Mouse (Mus musculus): ENCODE measurements around the gene S100a8.
A peak's percentile ranks its signal among the peaks of the same experiment; 100 is the strongest.

The S100a8 gene

DNA sequence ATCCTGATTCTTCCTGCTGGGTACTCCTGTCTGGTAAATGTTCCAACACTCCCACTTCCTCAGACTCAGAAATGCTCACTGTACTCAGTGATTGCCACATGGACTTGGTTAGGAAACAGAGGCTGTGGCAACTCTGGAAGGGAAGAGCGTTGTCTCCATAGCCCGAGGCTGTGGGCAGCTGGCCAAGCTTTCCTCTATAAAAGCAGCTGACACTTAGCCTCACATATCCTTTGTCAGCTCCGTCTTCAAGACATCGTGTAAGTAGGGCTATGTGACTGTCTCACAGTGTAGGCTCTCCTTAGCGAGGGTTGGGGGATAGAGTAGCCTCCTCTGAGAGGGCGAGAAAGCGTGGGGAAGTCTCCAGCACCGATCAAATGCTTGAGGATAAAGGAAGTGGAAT is at the start of gene S100a8:
TSS of gene S100a8 (plus strand) at position 133 of the 400 bp plus-strand sequence.
- no peak for DNase-seq (ENCODE audit: low spot score)

DNA sequence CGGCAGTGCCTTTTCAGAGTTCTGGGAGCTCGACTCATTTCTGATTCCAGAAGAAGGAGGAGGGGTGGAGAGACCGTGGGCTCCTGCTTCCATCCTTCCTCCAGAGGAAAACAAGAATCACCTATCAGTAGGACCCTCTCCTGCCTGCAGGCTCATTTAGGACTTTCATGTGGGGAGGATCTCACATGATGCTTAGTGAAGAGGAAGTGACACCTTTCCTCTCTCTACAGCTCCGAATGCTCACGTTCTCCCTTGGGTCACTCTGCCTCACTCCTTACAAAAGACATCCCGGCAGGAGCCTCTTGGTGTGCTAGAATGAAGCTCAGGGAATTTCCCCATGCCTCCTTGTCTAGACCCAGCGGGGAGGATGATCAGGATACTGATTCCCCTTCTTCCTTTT is 47.2 kb upstream of the S100a8 start:
- no peak for DNase-seq (ENCODE audit: low spot score)

DNA sequence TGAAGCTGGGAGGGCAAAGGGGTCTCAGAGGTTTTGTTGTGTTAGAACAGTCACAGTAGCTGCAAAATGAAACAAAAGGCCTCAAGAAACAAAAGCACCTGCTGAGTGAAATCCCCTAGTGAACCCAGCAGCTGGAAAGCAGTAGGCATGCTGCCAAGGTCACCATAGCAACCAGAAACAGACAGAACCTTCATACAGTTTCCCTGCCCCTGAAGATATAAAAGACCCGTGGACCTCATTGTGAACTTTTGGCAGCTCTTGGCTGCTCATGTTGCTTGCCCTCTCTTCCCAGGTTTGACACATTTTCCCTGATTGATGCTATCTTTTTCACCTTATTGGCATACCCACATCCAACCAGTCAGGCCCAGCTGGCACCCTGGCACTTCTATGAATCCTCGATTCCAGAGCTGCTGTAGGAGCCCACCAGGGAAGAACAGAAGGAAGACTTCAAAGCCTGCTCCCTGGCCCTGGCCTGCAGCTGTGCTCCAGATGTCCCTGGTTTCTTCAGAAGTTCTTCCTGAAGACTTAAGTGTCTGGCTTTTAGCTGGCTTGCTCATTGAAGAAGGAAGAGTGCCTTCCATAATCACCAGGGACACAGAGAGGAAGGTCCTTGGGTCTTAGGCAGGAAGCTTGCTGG is 45.2 kb upstream of the S100a8 start:
- DNase-seq (ENCODE audit: low spot score): no peak

DNA sequence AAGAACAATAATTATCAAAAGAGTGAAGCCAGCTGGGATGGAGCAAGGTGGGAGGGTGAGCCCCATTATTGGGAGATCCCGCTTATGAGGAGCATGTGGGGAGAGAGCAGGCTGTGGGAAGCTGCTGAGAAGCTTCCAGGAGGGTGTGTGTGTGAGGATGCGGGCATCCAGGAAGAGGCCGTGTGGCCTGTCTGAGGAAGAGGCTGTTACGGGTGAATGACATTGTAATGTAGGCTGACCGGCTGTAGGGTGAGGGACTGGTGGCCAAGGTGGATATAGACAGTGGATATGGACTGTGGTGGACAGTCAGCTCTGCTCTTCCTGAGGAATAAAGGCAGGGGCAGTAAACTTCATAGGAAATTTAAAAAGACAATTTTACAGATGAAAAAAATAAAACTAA is 43.3 kb upstream of the S100a8 start:
- DNase-seq (ENCODE audit: low spot score): no peak

DNA sequence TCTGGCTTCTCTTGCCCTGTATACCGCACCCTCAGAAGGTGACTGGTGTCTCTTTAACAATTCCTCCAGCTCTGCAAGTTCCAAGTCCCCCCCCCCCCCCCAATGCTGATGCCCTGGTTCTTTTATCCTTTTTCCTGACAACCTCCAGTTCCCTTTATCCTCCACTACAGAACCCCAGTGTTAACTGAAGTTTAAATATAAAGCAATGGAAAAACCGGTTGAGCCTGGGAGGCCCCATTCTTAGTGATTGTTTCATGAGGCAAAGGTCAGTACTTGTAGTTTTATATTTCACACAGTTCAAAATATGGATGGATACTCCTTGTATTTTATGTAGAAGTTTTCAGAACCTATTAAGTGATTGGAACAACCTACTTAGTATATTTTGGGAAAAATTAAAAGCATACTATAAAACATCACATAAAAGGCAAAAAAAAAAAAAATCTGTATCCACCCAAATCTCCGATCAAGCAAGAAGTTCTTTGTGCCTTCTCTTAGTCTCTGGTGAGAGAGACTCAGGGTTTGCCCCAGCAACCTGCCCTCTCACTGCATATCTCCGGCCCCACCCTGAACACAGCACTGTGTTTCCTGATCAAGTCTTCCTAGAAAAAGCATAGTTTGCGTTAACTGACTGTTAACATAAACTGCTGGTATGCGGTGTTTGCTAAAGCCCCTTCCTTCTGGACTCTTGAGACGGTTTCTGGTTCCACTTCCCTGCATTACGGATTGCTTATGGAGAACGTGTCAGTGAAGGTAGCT is 42.3 kb upstream of the S100a8 start:
- no peak for DNase-seq (ENCODE audit: low spot score)

DNA sequence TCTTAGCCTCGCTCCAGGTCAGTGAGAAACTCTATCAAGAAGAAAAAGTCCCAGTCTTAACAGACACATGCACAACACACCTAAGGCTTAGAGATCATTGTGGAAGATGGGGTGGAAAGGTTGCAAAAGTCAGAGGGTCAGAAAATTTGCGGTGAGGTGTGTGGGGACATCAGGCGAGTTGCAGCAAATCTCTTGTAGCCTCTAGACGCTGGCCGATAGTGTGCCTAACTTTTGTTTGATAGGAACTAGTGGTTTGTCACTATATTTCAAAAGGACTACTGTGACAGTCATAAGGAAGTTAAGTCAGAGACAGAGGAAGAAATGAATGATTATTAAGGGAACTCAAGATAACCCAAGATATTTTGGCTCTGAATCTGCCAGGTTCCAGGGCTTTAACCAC is 41.4 kb upstream of the S100a8 start:
- no peak for DNase-seq (ENCODE audit: low spot score)

DNA sequence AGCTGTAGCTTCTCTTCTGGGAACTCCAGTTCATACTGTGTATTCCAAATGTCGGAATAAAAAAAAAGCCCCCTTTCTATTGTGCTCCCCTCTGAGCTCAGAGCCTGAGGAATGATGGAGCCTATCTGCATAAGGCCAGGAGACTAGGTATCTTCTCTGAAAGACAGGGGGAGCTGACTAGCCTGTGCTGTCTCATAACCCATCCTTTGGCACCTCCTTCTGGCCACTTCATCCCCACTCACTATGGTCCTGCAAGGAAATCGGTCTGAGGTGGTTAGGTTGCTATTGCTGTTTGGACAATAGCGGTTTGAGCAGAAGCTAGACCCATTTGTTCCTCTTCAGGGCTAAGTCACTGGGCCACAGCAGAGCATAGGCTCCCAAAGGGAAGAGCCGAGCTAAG is 41.0 kb upstream of the S100a8 start:
- no peak for DNase-seq (ENCODE audit: low spot score)

DNA sequence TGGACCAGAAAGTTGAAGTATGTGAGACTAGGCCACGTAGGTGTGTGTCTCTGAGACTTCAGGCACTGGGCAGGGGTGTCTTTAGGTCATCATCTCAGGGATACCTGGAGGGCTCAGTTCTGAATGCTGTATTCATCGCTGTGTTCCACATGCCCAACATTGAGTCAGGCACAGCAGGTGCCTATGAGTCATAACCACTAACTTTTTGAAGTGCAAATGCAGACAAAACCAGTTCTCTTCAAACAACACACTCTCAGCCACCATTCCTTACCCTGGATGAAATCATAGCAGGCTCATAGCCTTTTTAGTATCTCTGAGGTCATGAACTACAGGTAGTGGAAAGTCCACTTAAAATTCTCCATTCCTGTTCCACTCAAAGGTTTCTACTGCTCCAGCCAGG is 39.5 kb upstream of the S100a8 start:
- no peak for DNase-seq (ENCODE audit: low spot score)

DNA sequence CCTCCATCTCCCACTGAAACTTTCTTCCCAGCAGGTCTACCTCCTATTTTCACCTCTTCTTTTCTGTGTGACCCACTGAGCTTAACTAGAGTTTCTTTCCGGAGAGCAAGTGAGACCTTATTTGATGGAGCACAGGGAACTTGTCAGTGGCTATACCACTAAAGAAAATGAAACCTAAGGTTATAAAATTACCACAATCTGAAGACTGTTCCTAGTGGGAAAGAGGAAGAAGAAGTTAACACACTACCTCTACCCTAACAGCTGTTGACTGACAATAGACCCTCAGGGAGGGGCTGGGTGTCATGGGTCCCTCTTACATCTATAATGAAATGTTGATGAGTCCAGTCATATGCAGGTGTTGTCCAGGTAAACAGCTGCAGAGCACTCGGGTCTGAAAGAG is 36.8 kb upstream of the S100a8 start:
- no peak for DNase-seq (ENCODE audit: low spot score)

DNA sequence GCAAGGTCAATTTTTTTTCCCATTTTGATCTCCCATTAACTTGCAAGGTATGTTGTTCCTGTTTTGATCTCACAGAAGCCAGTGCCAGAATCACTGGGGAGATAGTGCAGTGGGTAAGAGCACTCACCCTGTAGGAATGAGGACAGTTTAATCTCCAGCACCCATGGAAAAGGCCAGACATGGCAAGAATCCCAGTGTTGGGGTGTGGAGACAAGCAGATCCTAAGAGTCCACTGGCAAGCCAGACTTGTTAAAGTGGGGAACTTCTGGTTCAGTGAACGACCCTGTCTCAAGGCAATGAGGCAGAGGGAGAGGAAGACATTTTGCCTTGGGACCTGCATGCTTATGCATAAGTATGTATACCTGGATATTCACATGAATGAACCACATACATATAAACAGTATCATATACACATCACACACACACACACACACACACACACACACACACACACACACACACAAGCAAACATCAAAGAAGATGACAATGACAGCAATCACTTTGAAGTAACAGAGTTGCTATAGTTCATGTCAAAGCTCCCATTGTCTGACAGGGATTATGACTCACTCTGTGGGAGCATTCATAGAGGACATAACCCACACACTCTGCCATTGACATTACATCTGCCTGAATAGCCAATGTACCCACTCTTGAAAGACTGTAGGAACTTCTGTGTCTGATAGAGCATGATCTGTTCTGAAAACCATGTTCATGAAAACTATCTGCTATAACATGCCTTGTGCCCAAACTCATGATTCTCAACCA is 30.1 kb upstream of the S100a8 start:
- no peak for DNase-seq (ENCODE audit: low spot score)

DNA sequence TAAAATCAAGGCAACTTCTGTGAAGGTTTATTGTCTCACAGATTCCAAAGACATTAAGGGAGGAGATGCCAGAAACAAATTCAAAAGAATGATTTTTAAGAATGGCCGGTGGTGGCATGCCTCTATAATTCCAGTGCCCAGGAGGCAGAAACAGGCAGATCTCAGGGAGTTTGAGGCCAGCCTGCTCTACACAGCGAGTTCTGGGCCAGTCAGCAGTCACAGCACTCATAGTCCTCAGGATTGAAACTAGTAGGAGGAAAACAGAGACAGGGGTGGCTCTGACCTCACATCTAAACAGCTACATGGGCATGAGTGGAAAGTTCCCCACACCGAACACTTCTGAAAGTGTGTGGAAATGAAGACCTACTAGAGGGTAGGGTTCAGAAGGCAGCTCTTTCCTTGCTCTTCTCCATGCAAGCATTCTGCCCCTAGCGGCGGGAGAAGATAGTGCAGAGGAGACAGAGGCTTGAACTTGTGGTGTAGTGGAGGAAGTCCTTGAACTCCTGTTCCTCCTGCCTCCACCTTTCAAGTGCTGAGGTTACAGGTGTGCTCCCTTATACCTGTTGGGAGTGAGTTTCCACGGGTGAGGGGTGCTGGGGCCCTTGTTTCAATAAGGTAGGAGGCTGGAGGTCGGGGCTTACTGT is 29.1 kb upstream of the S100a8 start:
- DNase-seq (ENCODE audit: low spot score): no peak

DNA sequence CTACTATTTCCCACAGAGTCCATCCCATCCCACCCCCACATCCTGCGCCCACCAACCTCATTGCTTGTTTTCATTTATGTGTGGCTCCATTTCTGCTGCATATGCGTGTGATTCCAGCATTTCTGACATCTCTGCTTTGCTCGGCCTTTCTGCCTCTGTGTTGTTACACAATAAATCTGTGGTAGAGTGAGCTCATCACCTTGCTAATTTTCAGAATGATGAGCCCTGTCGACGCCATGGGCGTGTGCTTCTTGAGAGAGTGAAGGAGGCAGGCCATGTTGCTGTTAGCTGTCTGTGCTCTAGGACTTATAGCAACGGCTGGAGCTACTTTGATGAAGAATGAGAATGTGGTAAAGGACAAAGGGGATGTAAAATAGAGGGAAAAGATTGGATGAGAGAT is 27.8 kb upstream of the S100a8 start:
- no peak for DNase-seq (ENCODE audit: low spot score)

DNA sequence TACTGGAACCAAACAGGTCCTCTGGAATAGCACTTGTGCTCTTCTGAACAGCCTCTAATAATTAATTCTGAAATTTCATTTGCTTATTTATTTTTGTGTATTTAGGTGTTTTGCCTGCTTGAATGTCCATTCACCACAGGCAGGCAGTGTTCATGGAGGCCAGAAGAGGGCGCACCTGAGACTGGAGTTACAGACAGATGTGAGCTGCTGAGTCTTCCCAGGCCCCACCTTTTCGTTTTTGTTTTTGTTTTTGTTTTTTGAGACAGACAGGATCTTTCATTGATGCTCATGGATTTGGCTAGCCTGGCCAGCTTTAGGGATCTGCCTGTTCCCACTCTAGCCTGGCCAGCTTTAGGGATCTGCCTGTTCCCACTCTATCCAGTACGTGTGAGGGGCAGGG is 24.6 kb upstream of the S100a8 start:
- DNase-seq (ENCODE audit: low spot score): no peak

DNA sequence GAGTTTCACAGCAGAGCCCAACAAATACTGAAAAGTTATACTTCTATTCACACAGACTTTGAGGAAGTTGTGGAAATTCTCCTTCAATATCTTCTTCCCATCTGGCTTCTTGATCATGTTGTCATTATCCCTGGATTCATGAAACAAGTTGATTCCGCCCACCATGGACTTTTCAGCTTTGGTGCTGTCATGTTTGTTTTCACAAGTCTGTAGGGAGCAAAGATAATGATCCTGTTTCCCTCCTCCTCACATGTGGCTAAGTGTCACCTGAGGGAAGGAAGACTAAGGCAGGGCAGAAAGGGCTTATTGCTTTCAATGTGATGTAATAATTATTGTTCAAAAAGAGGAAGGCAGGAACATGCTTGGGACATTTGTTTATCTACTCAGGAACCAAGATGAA is 21.5 kb upstream of the S100a8 start:
- no peak for DNase-seq (ENCODE audit: low spot score)

DNA sequence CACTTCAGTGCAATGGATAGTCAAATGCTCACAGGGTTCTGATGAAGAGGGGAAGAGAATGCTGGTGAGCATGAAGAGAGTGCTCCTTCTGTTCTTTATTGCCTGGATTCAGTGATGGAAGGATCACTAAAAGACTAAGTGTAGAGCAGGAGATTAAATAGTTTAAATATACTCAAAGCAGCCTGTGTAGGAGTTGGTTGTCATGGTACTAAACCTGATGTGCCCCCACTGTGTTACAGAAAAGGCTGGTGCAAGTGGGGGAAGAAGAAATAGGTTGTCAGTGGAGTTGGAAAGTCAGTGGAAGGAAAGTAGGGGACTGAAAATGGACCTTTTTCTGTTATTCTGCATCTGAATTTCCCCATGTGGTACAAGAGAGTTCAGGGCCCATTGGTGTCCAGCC is 19.8 kb upstream of the S100a8 start:
- no peak for DNase-seq (ENCODE audit: low spot score)

DNA sequence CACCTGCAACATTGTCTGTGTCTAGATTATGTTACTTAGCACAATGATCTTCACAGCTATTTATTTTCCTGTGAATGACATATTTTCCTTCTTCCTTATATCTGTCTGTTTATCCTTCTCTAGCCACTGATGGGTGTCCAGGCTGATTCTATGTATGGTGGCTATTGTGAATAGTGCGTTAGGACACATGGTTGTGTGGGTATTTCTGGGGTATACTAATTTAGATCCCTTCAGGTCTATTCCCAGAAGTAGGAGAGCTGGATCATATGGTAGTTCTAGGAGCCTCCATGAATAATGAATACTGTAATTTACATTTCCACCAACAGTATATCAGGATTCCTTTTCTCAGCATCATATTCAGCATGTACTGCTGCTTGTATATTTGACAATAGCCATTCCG is 18.9 kb upstream of the S100a8 start:
- no peak for DNase-seq (ENCODE audit: low spot score)

DNA sequence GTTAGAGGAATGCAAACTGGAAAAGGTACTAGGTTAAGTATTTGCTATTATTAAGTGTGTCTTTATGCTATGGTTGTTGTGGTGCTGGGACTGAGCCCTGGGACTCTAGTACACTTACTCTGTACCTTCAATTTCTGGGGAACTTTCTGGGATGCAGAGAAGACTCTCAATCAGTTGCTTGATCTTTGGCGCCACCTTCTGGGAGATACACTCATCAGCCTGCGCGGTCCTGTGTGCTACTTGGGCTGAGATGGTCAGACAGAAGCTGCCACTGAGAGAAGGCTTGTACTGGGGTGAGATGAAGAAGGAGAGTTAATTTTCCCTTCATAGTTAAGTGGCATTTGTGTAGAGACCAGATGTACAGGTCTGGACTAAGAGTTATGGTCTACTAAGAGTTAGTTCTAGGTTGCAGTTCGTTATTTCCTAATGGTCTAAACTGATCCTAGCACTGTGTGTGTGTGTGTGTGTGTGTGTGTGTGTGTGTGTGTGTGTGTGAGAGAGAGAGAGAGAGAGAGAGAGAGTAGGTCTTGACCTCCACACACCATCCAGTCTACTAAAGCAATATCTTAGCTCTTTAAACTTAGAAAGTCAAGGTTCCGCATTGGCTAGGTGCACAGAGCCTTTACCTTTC is 15.8 kb upstream of the S100a8 start:
- peak; percentile 46 for DNase-seq (ENCODE audit: low spot score)

DNA sequence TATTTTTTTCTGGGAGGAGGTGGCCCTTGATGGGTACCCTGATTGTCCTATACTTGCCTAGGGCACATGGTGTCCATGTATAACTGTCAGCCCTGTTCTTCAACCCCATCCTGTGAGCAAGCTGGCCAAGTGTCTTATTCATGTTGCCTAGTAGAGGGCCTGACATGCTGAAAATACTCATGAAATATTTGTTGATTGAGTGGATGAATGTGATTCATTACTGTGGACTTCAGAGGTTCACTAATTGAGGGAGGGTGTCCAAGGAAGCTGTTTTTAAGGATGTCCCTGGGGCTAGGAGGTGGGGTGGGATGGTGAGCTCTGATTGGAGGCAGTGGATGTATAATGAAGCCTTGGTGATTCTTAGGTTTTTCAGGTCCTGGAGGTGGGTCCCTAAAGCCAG is 15.1 kb upstream of the S100a8 start, which contains the start of gene S100a7a:
TSS of gene S100a7a (plus strand) at position 301 of the 400 bp plus-strand sequence.
- DNase-seq (ENCODE audit: low spot score): no peak

DNA sequence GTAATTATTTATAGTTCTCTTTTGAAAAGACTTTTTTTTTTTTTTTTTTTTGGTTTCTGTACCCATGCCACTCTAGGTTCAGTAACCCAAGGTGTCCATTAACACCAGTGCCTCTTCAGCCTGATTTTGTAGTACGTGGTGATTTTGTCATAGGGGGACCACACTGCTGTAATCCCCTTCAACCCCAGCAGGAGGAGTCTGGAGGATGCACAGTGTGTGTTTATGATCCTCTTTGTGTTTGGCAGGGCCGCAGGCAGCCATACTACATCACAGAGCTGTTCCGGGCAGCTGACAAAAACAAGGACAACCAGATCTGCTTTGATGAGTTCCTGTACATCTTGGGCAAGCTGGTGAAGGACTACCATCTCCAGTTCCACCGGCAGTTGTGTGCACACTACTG is 11.4 kb upstream of the S100a8 start:
- no peak for DNase-seq (ENCODE audit: low spot score)

DNA sequence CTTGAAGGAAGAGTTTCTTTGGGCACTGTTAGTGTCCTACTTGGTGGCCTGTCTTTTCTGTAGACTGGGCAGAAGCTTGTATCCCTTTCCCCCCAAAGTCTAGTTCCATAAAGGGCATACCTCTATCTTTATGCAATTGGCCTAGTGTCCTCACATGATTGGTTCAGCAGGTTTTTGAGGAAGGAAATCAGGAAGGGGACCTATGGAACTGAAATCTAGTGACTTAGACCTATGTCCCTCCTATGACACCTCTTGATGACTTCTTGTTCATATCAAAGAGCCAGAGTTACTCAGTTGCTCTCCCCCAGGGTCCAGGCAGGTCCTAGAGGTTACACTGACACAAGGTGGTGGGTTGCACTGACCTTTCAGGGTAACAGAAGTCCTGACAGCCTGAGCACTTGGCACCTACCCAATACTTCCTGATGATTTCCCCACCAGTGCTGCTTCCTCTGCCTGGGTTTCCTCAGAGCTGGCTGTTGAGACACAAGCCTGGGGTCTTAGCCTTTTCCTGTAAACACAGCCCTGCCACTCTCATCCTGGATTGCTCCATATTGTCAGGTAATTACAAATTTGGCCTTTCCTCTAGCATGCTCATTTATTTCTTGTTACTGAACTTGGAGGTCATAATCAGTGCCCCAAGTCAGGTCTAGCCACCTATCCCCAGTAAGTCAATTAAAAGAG is 9.3 kb upstream of the S100a8 start:
- no peak for DNase-seq (ENCODE audit: low spot score)

DNA sequence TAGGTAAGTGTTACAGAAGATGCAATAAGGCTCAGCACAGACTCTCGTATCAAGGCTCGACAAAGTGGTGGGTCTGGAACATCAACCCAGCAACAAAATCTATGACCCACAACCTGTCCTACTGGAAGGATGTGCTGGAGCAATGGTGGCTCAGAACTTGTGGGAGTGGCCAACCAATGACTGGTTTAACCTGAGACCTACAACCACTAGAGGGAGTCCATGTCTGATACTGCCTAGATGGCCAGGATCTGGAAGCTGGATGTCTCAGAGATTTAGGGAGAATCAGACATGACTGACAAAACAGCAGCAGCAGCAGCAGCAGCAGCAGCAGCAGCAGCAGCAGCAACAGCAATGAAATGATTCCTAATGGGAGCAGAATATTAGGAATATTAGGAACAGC is 4.6 kb upstream of the S100a8 start:
- no peak for DNase-seq (ENCODE audit: low spot score)

DNA sequence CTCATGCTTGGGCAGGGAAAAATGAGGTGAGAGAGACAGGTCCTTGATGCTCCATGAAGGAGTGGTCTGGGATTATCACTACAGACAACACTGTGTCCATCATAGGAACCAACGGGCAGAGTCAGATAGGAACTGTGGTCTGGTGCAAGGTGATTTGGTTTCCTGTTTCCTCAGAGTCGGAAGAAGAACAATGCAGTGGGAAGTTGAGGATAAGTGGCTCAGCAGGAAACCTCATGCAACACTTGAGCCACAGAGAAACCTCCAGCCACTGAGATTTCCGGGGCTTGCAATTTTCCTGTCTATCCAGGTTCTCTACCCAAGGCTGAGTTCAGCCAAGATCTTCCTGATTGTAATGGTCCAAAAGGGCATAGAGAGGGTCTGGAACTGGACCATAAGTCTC is 9.9 kb downstream of the S100a8 start:
- no peak for DNase-seq (ENCODE audit: low spot score)
